Mouse (Mus musculus) forebrain, embryonic 14.5 days (tissue): ENCODE measurements at regions not wholly inside any gene's neighbourhood (a gene's known extent, or its start where the extent isn't known, plus 50 kb on each side); places are given as distances from the start of the nearest gene placed in this dataset.

ENCODE experiments used
- ATAC-seq: fragments of 200-750 bp; cut with Nextera tagmentation; 2 replicates; pipeline ENCODE4 v1.8.0; 2017; ENCODE audit warnings: mild to moderate bottlenecking, moderate library complexity
- DNase-seq: peaks from one replicate; pipeline ENCODE4 v3.0.0-alpha.2; 2015; ENCODE audit warnings: low spot score
- H3K27ac ChIP-seq: fragments of 300-500 bp; sonication (generic); 2 replicates; pipeline ENCODE4 v1.5.1; 2014; ENCODE audit warnings: low read depth, mild to moderate bottlenecking, control low read depth, low read length, moderate library complexity
- H3K27me3 ChIP-seq: fragments of 300-500 bp; sonication (generic); replicated peaks from 2 replicates; pipeline ENCODE4 v1.6.1; 2014; ENCODE audit warnings: low read length, control low read depth, mixed read lengths; ENCODE audit not compliant: control insufficient read depth, insufficient read depth
- H3K36me3 ChIP-seq: fragments of 300-500 bp; sonication (generic); 2 replicates; pipeline ENCODE4 v1.6.1; 2014; ENCODE audit warnings: low read length, control low read depth; ENCODE audit not compliant: control insufficient read depth, insufficient read depth
- H3K4me1 ChIP-seq: fragments of 300-500 bp; sonication (generic); 2 replicates; pipeline ENCODE4 v1.6.1; 2014; ENCODE audit warnings: antibody characterized with exemption, low read length, control low read depth; ENCODE audit not compliant: control insufficient read depth, insufficient read depth
- H3K4me2 ChIP-seq: fragments of 300-500 bp; sonication (generic); 2 replicates; pipeline ENCODE4 v1.6.1; 2014; ENCODE audit warnings: mild to moderate bottlenecking, control low read depth, low read length
- H3K4me3 ChIP-seq: fragments of 300-500 bp; sonication (generic); 2 replicates; pipeline ENCODE4 v1.5.1; 2014; ENCODE audit warnings: low read depth, low read length, control low read depth
- H3K9ac ChIP-seq: fragments of 300-500 bp; sonication (generic); 2 replicates; pipeline ENCODE4 v1.6.1; 2014; ENCODE audit warnings: mild to moderate bottlenecking, low read length, control low read depth, moderate library complexity
- H3K9me3 ChIP-seq: fragments of 300-500 bp; sonication (generic); replicated peaks from 2 replicates; pipeline ENCODE4 v1.6.1; 2016; ENCODE audit warnings: low read length, control low read depth, mixed read lengths; ENCODE audit not compliant: control insufficient read depth
- WGBS: fragments of 180-500 bp; shearing (Covaris S2); extraction: QIAGEN DNeasy Blood & Tissue Kit; methylation state at CpG from one replicate; pipeline ENCODE4 v1.1.7; 2014; 5-methylcytosine and 5-hydroxymethylcytosine counted together

- Histone ChIP-seq H3K4me2 (no peak overlapping the region), H3K27ac (no peak overlapping the region), H3K36me3 (no peaks in the 10 kb centered on the region), H3K4me3 (no peak overlapping the region), H3K27me3 (no peaks in the 10 kb centered on the region), H3K9me3 (no peaks in the 10 kb centered on the region), H3K9ac (no peak overlapping the region), H3K4me1 (no peaks in the 10 kb centered on the region)
- 84% methylated on average over 4 of the region's 4 CpGs for whole genome bisulfite sequencing
- DNase-seq (no peak), ATAC-seq (no peak)
Observed at GRCm38 (mm10) chr7:113117599-113117998, 89.7 kb upstream of the Arntl start.

GRCm38 (mm10) chr7:113121911-113122319 lies 85.3 kb upstream of the Arntl start:
- Histone ChIP-seq H3K9ac (no peak overlapping the region), H3K27me3 (no peaks in the 10 kb centered on the region), H3K4me1 (no peaks in the 10 kb centered on the region), H3K9me3 (no peaks in the 10 kb centered on the region), H3K4me3 (no peak overlapping the region), H3K27ac (no peak overlapping the region), H3K4me2 (no peak overlapping the region), H3K36me3 (no peaks in the 10 kb centered on the region)
- 52% methylated on average over 6 of the region's 6 CpGs for WGBS
- no peak for ATAC-seq
- no peak for DNase-seq

GRCm38 (mm10) chr7:113126010-113126409 lies 81.3 kb upstream of the Arntl start:
- Histone ChIP-seq H3K27me3 (no peaks in the 10 kb centered on the region), H3K9me3 (no peaks in the 10 kb centered on the region), H3K36me3 (no peaks in the 10 kb centered on the region), H3K9ac (no peak overlapping the region), H3K27ac (no peak overlapping the region), H3K4me2 (no peak overlapping the region), H3K4me1 (peaks cover 4% of the 10 kb centered on the region; the same call in 1 of the 2 replicates), H3K4me3 (no peak overlapping the region)
- DNase-seq (no peak), ATAC-seq (no peak)
- whole genome bisulfite sequencing, result 70% methylated on average over 1 of the region's 1 CpGs

GRCm38 (mm10) chr7:113130552-113130951 lies 76.7 kb upstream of the Arntl start:
- no peak overlapping the region for H3K27ac ChIP-seq
- no peak overlapping the region for H3K9ac ChIP-seq
- no peaks in the 10 kb centered on the region for H3K9me3 ChIP-seq
- no peaks in the 10 kb centered on the region for H3K27me3 ChIP-seq
- peaks cover 4% of the 10 kb centered on the region; the same call in 1 of the 2 replicates for H3K4me1 ChIP-seq
- no peak for DNase-seq
- ATAC-seq, result no peak
- H3K36me3 ChIP-seq, result no peaks in the 10 kb centered on the region
- H3K4me3 ChIP-seq, result no peak overlapping the region
- H3K4me2 ChIP-seq, result no peak overlapping the region
- 61% methylated on average over 6 of the region's 6 CpGs for WGBS

GRCm38 (mm10) chr7:113131945-113132538 lies 75.2 kb upstream of the Arntl start:
- H3K9me3 ChIP-seq, result no peaks in the 10 kb centered on the region
- no peak overlapping the region for H3K4me2 ChIP-seq
- H3K27me3 ChIP-seq, result no peaks in the 10 kb centered on the region
- DNase-seq (peak; percentile 93), ATAC-seq (peak; percentile 54; the same call in 1 of the 2 replicates)
- WGBS, result 2% methylated on average over 6 of the region's 6 CpGs
- no peak overlapping the region for H3K4me3 ChIP-seq
- H3K27ac ChIP-seq, result no peak overlapping the region
- H3K9ac ChIP-seq, result no peak overlapping the region
- peaks cover 4% of the 10 kb centered on the region; the same call in 1 of the 2 replicates for H3K4me1 ChIP-seq
- no peaks in the 10 kb centered on the region for H3K36me3 ChIP-seq

GRCm38 (mm10) chr7:113133891-113134290 lies 73.4 kb upstream of the Arntl start:
- H3K4me2 ChIP-seq, result no peak overlapping the region
- H3K27ac ChIP-seq, result no peak overlapping the region
- no peak overlapping the region for H3K9ac ChIP-seq
- no peak overlapping the region for H3K4me3 ChIP-seq
- H3K36me3 ChIP-seq, result no peaks in the 10 kb centered on the region
- DNase-seq, result no peak
- H3K9me3 ChIP-seq, result no peaks in the 10 kb centered on the region
- 86% methylated on average over 5 of the region's 5 CpGs for WGBS
- no peaks in the 10 kb centered on the region for H3K27me3 ChIP-seq
- peaks cover 4% of the 10 kb centered on the region; the same call in 1 of the 2 replicates for H3K4me1 ChIP-seq
- no peak for ATAC-seq

GRCm38 (mm10) chr7:113140011-113140438 lies 67.2 kb upstream of the Arntl start:
- no peaks in the 10 kb centered on the region for H3K36me3 ChIP-seq
- H3K4me2 ChIP-seq, result no peak overlapping the region
- 86% methylated on average over 10 of the region's 10 CpGs for WGBS
- no peaks in the 10 kb centered on the region for H3K27me3 ChIP-seq
- H3K9me3 ChIP-seq, result no peaks in the 10 kb centered on the region
- no peak overlapping the region for H3K27ac ChIP-seq
- H3K9ac ChIP-seq, result no peak overlapping the region
- no peak overlapping the region for H3K4me3 ChIP-seq
- no peak for DNase-seq
- no peak for ATAC-seq
- H3K4me1 ChIP-seq, result peaks cover 4% of the 10 kb centered on the region; the same call in 1 of the 2 replicates

- no peak overlapping the region for H3K4me2 ChIP-seq
- H3K36me3 ChIP-seq, result no peaks in the 10 kb centered on the region
- WGBS, result 15% methylated on average over 10 of the region's 10 CpGs
- peaks cover 5% of the 10 kb centered on the region for H3K4me1 ChIP-seq
- H3K9me3 ChIP-seq, result no peaks in the 10 kb centered on the region
- DNase-seq (peak; percentile 73), ATAC-seq (peak; percentile 35; the same call in 1 of the 2 replicates)
- H3K27me3 ChIP-seq, result no peaks in the 10 kb centered on the region
- H3K9ac ChIP-seq, result no peak overlapping the region
- H3K4me3 ChIP-seq, result no peak overlapping the region
- no peak overlapping the region for H3K27ac ChIP-seq
Observed at GRCm38 (mm10) chr7:113141846-113142683, 65.2 kb upstream of the Arntl start.

GRCm38 (mm10) chr7:113143552-113143951 lies 63.7 kb upstream of the Arntl start:
- Histone ChIP-seq H3K4me1 (peaks cover 17% of the 10 kb centered on the region), H3K9ac (no peak overlapping the region), H3K36me3 (no peaks in the 10 kb centered on the region), H3K4me3 (no peak overlapping the region), H3K27me3 (no peaks in the 10 kb centered on the region), H3K4me2 (no peak overlapping the region), H3K27ac (no peak overlapping the region), H3K9me3 (no peaks in the 10 kb centered on the region)
- 6% methylated on average over 7 of the region's 7 CpGs for WGBS
- peak; percentile 91 for DNase-seq
- no peak for ATAC-seq
